Mouse (Mus musculus) lung, postnatal 0 days (tissue): ENCODE measurements around the gene Tubb1. TPM values are rescaled to one million over a fixed set of nuclear protein-coding genes. Genes with fewer than 3 reads are reported as not detected.
A peak's percentile ranks its signal among the peaks of the same experiment; 100 is the strongest.

Experiments used
- ATAC-seq: fragments of 200-750 bp; cut with Nextera tagmentation; 2 replicates; pipeline ENCODE4 v1.8.0; 2017; ENCODE audit warnings: moderate library complexity
- DNase-seq: peaks from one replicate; pipeline ENCODE4 v3.0.0-alpha.2; 2016; ENCODE audit warnings: low spot score
- H3K27ac ChIP-seq: fragments of 300-500 bp; sonication (generic); 2 replicates; pipeline ENCODE4 v1.5.1; 2014; ENCODE audit warnings: antibody characterized with exemption, mild to moderate bottlenecking, low read length, mixed read lengths
- H3K27me3 ChIP-seq: fragments of 300-500 bp; sonication (generic); replicated peaks from 2 replicates; pipeline ENCODE4 v1.6.1; 2014; ENCODE audit warnings: low read length, mixed read lengths; ENCODE audit not compliant: insufficient read depth
- H3K36me3 ChIP-seq: fragments of 300-500 bp; sonication (generic); 2 replicates; pipeline ENCODE4 v1.6.1; 2014; ENCODE audit warnings: low read length, mixed read lengths; ENCODE audit not compliant: insufficient read depth
- H3K4me1 ChIP-seq: fragments of 300-500 bp; sonication (generic); 2 replicates; pipeline ENCODE4 v1.6.1; 2014; ENCODE audit warnings: antibody characterized with exemption, low read depth, low read length, mixed read lengths; ENCODE audit not compliant: insufficient read depth
- H3K4me2 ChIP-seq: fragments of 300-500 bp; sonication (generic); replicated peaks from 2 replicates; pipeline ENCODE4 v1.6.1; 2014; ENCODE audit warnings: low read depth, mild to moderate bottlenecking, low read length, moderate library complexity, mixed read lengths
- H3K4me3 ChIP-seq: fragments of 300-500 bp; sonication (generic); 2 replicates; pipeline ENCODE4 v1.5.1; 2014; ENCODE audit warnings: low read depth, low read length
- H3K9ac ChIP-seq: fragments of 300-500 bp; sonication (generic); replicated peaks from 2 replicates; pipeline ENCODE4 v1.6.1; 2014; ENCODE audit warnings: low read depth, mild to moderate bottlenecking
- H3K9me3 ChIP-seq: fragments of 300-500 bp; sonication (generic); 2 replicates; pipeline ENCODE4 v1.6.1; 2016; ENCODE audit warnings: low read length, mixed read lengths
- CTCF ChIP-seq: IDR thresholded peaks from 2 replicates; pipeline ENCODE4 v1.5.1; 2016; ENCODE audit warnings: antibody characterized with exemption, mild to moderate bottlenecking
- EP300 ChIP-seq: IDR thresholded peaks from 2 replicates; pipeline ENCODE4 v1.6.1; 2016; ENCODE audit warnings: antibody characterized with exemption, mild to moderate bottlenecking, control low read depth
- WGBS: fragments of 180-500 bp; shearing (Covaris S2); extraction: QIAGEN DNeasy Blood & Tissue Kit; methylation state at CpG from one replicate; pipeline ENCODE4 v1.1.7; 2014; 5-methylcytosine and 5-hydroxymethylcytosine counted together
- polyA plus RNA-seq: library from polyadenylated mRNA; unstranded; fragments of >200 nt; fragmentation: Nextera tagmentation; extraction: Ambion mirVana; gene quantifications from 2 replicates; pipeline ENCODE4 v1.2.1, GENCODE M21; 2015

Gene Tubb1
- polyA plus RNA-seq, 1 experiment from 2014 or later: 10.5 TPM

GRCm38 (mm10) chr2:174424301-174425085 lies 26.0 kb upstream of the Tubb1 start:
- no peak for ATAC-seq
- 86% methylated on average over 11 of the region's 11 CpGs for WGBS
- no peak for TF ChIP-seq EP300
- TF ChIP-seq CTCF: no peak
- H3K4me2 ChIP-seq: no peak overlapping the region
- no peaks in the 10 kb centered on the region for H3K27me3 ChIP-seq
- H3K36me3 ChIP-seq: peaks cover 48% of the 10 kb centered on the region
- no peak overlapping the region for H3K27ac ChIP-seq
- no peaks in the 10 kb centered on the region for H3K9me3 ChIP-seq
- no peak overlapping the region for H3K4me3 ChIP-seq
- no peak overlapping the region for H3K9ac ChIP-seq
- no peaks in the 10 kb centered on the region for H3K4me1 ChIP-seq
- no peak for DNase-seq

- H3K4me3 ChIP-seq: no peak overlapping the region
- 89% methylated on average over 12 of the region's 12 CpGs for WGBS
- H3K9me3 ChIP-seq: no peaks in the 10 kb centered on the region
- H3K27ac ChIP-seq: no peak overlapping the region
- no peak for DNase-seq
- no peak for ATAC-seq
- no peak for TF ChIP-seq EP300
- no peak for TF ChIP-seq CTCF
- H3K4me2 ChIP-seq: no peak overlapping the region
- H3K36me3 ChIP-seq: peaks cover 48% of the 10 kb centered on the region
- no peaks in the 10 kb centered on the region for H3K4me1 ChIP-seq
- no peak overlapping the region for H3K9ac ChIP-seq
- H3K27me3 ChIP-seq: no peaks in the 10 kb centered on the region
Observed at GRCm38 (mm10) chr2:174426856-174427255, 23.6 kb upstream of the Tubb1 start.

- Histone ChIP-seq H3K27ac (no peak overlapping the region), H3K9ac (no peak overlapping the region), H3K4me1 (no peaks in the 10 kb centered on the region), H3K4me2 (no peak overlapping the region), H3K27me3 (no peaks in the 10 kb centered on the region), H3K4me3 (no peak overlapping the region), H3K9me3 (no peaks in the 10 kb centered on the region), H3K36me3 (peaks cover 43% of the 10 kb centered on the region)
- TF ChIP-seq CTCF (no peak), EP300 (no peak)
- DNase-seq (no peak), ATAC-seq (no peak)
- 72% methylated on average over 18 of the region's 18 CpGs for WGBS
Observed at GRCm38 (mm10) chr2:174428076-174428835, 22.2 kb upstream of the Tubb1 start.

DNA sequence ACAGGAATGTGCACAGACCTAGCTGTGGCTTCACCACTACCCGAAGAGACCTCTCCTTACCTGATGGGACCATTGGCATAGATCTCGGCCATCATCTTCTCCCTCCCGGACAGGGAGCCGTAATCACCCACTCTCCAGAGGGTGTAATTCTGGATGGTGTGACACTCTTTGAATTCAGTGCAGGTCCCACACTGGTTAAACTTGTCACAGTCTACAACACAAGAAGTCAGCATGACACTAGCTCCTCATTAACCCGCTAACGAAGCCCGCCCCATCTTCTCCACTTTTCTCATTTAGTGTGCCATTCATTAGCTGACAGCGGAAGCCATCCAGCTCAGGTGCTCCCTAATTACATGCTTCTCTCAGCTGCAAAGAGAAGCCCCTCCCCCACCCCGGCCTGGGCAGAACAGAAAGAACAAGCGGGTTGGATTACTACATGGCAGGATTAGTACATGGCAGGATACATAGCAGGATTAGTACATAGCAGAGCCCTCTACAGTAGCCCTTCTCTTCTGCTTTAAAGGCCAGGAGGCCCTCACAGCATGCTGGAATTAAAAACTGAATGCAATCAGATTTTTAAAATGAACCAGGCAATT lies 21.4 kb upstream of the Tubb1 start:
- peaks cover 34% of the 10 kb centered on the region for H3K36me3 ChIP-seq
- no peak overlapping the region for H3K27ac ChIP-seq
- no peaks in the 10 kb centered on the region for H3K27me3 ChIP-seq
- H3K4me1 ChIP-seq: no peaks in the 10 kb centered on the region
- no peak overlapping the region for H3K9ac ChIP-seq
- no peak for DNase-seq
- ATAC-seq: no peak
- H3K4me2 ChIP-seq: no peak overlapping the region
- H3K9me3 ChIP-seq: no peaks in the 10 kb centered on the region
- H3K4me3 ChIP-seq: no peak overlapping the region
- TF ChIP-seq CTCF: no peak
- no peak for TF ChIP-seq EP300
- WGBS: 88% methylated on average over 10 of the region's 10 CpGs

DNA sequence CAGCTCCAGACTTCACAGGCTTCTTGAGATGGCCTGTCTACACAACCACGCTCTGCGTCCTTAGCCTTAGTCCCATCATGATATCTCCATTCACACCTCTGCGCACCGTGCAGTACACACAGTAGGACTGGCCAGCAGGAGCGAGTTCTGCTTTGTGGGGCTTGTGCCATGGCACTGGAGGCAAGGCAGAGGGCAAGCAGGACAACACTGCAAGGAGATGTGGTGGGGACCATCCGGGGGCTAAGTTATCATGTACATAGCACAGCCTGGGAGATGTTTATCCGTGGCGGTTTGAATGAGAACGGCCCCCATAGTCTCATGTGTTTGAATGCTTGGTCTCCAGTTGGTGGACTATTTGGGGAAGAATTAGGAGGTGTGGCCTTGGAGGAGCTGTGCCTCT lies 15.6 kb upstream of the Tubb1 start:
- Histone ChIP-seq H3K27me3 (no peaks in the 10 kb centered on the region), H3K4me1 (peaks cover 18% of the 10 kb centered on the region), H3K4me3 (no peak overlapping the region), H3K4me2 (no peak overlapping the region), H3K36me3 (no peaks in the 10 kb centered on the region; the same call in 1 of the 2 replicates), H3K27ac (no peak overlapping the region), H3K9ac (no peak overlapping the region), H3K9me3 (no peaks in the 10 kb centered on the region)
- no peak for ATAC-seq
- WGBS: 98% methylated on average over 9 of the region's 9 CpGs
- TF ChIP-seq CTCF: no peak
- TF ChIP-seq EP300: no peak
- no peak for DNase-seq

DNA sequence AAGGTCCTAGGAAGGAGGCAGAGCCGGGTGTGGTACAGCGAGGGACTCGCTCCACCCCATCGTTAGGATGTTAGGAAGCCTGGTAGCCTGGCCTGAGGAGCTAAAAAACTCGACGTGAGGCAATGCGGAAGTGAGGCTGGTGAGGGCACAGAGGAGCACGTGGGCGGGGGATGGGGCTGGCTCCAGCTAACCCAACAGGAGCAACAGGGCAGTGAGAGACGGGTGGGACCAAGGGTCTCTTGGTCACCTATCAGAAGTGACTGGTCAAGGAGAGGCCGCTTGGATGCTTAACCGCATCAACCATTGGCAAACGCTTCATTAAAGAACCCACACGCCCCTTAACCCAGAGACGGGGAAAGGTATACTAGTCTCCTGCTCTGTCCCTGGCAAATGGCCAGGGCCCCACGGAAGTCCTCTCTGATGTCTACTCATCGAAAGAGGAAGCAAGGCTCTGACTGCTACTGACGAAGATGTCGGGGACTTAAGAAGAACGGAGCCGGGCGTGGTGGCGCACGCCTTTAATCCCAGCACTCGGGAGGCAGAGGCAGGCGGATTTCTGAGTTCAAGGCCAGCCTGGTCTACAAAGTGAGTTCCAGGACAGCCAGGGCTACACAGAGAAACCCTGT lies 14.3 kb upstream of the Tubb1 start:
- Histone ChIP-seq H3K9me3 (no peaks in the 10 kb centered on the region), H3K4me2 (no peak overlapping the region), H3K27me3 (no peaks in the 10 kb centered on the region), H3K4me1 (peaks cover 20% of the 10 kb centered on the region), H3K9ac (no peak overlapping the region), H3K36me3 (no peaks in the 10 kb centered on the region; the same call in 1 of the 2 replicates), H3K27ac (no peak overlapping the region), H3K4me3 (no peak overlapping the region)
- ATAC-seq (peak; percentile 3; the same call in 1 of the 2 replicates), DNase-seq (peak; percentile 18)
- 77% methylated on average over 25 of the region's 26 CpGs for WGBS
- TF ChIP-seq CTCF (no peak), EP300 (no peak)
